Mouse (Mus musculus): ENCODE results near the gene Fv1. TPM values are rescaled to one million over a fixed set of nuclear protein-coding genes. Genes with fewer than 3 reads are reported as not detected.

Gene Fv1
- polyA plus RNA-seq, 1 experiment from 2014 or later: 17.1 TPM

GRCm38 (mm10) chr4:147878537-147878936 lies 9.8 kb downstream of the Fv1 start:
- WGBS: 95% methylated on average over 9 of the region's 9 CpGs

DNA sequence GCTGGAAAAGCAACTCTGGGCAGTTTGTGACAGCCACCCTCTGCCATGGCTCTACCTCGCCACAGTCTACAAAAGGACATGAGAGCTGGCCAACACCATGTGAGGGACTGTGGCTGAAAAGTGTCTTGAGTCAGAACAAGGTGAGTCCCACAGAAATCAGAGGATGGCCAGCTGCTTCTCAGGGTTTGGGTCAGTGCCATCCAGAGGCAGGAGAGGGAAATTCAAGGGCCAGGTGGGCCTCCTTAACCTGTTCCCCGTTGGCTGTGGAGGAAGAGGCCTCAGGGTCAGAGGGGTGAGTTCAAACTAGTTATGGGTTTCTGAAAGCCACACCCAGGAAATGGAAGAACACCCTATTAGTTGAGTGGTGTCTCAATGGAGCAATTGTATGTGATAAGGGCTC lies 10.7 kb downstream of the Fv1 start:
- Histone ChIP-seq H3K9me3 (ENCODE audit: control insufficient read depth, low read length) (no peaks in the 10 kb centered on the region), H3K36me3 (ENCODE audit: control insufficient read depth, insufficient read depth, low read length) (peaks cover 18% of the 10 kb centered on the region), H3K9ac (ENCODE audit: low read length) (no peak overlapping the region), H3K4me3 (ENCODE audit: low read depth, low read length) (no peak overlapping the region), H3K4me2 (ENCODE audit: low read depth, low read length, severe bottlenecking) (no peak overlapping the region), H3K27me3 (ENCODE audit: control insufficient read depth, insufficient read depth, low read length) (no peaks in the 10 kb centered on the region), H3K27ac (ENCODE audit: low read depth, low read length) (no peak overlapping the region), H3K4me1 (replicated peaks; ENCODE audit: control insufficient read depth, insufficient read depth, low read length) (no peaks in the 10 kb centered on the region)
- ATAC-seq (replicated peaks; ENCODE audit: low FRiP score) (peak; percentile 22; the same call in 1 of the 2 replicates), DNase-seq (ENCODE audit: low spot score) (no peak)
- 77% methylated on average over 2 of the region's 2 CpGs for WGBS

More at GRCm38 (mm10) chr4:147878537-147878936, 9.8 kb downstream of the Fv1 start:
- Histone ChIP-seq H3K9me3 (ENCODE audit: control insufficient read depth, low read length) (no peaks in the 10 kb centered on the region), H3K27ac (ENCODE audit: low read depth, low read length) (no peak overlapping the region), H3K4me1 (replicated peaks; ENCODE audit: control insufficient read depth, insufficient read depth, low read length) (no peaks in the 10 kb centered on the region), H3K4me2 (ENCODE audit: low read depth, low read length, severe bottlenecking) (no peak overlapping the region), H3K36me3 (ENCODE audit: control insufficient read depth, insufficient read depth, low read length) (peaks cover 18% of the 10 kb centered on the region), H3K27me3 (ENCODE audit: control insufficient read depth, insufficient read depth, low read length) (no peaks in the 10 kb centered on the region), H3K9ac (ENCODE audit: low read length) (no peak overlapping the region), H3K4me3 (ENCODE audit: low read depth, low read length) (no peak overlapping the region)
- DNase-seq (ENCODE audit: low spot score): no peak
- no peak for ATAC-seq (replicated peaks; ENCODE audit: low FRiP score)

DNA sequence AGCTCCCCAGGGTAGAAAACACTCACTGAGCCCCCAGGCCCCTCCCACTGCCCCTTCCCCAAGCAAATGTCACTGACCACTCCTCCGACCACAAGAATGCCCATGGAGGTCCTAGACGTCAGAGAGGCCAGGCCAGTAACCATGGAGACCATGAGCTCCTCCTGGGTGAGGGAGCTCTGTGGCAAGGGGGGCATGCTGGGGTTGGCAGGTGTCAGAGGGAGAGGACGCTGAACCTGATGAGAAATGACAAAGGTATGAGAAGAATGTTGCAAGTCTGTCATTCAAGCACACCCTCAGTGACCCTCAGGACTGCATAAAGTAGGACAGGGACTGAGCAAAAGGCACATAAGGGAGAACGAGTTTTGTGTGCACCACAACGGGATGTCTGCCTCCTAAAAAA lies 11.1 kb downstream of the Fv1 start:
- DNase-seq (ENCODE audit: low spot score): no peak
- no peaks in the 10 kb centered on the region for H3K27me3 ChIP-seq (ENCODE audit: control insufficient read depth, insufficient read depth, low read length)
- no peak overlapping the region for H3K4me3 ChIP-seq (ENCODE audit: low read depth, low read length)
- H3K27ac ChIP-seq (ENCODE audit: low read depth, low read length): no peak overlapping the region
- WGBS: 71% methylated on average over 5 of the region's 5 CpGs
- peaks cover 18% of the 10 kb centered on the region for H3K36me3 ChIP-seq (ENCODE audit: control insufficient read depth, insufficient read depth, low read length)
- H3K9me3 ChIP-seq (ENCODE audit: control insufficient read depth, low read length): no peaks in the 10 kb centered on the region
- H3K9ac ChIP-seq (ENCODE audit: low read length): no peak overlapping the region
- no peak; the same call in 1 of the 2 replicates for ATAC-seq (replicated peaks; ENCODE audit: low FRiP score)
- no peaks in the 10 kb centered on the region for H3K4me1 ChIP-seq (replicated peaks; ENCODE audit: control insufficient read depth, insufficient read depth, low read length)
- H3K4me2 ChIP-seq (ENCODE audit: low read depth, low read length, severe bottlenecking): no peak overlapping the region

DNA sequence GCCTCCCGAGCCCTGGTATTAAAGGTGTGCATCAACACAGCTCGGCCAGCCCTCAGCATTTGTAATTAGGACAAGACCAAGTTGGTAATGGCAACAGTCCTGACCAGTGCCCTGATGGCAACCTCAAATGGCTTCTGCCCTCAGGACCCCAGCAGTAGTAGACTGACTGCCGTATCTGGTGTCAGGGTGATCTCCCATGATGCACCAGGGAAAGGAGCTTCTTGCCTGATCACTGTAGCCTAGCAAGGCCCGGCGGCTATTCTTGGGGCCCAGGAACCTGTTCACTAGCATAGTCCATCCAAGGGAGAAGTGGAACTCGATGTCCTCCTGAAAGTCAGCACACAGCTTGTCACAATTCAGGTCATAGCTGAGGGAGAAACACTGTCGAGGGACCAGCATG lies 13.0 kb downstream of the Fv1 start:
- Histone ChIP-seq H3K4me2 (ENCODE audit: low read depth, low read length, severe bottlenecking) (no peak overlapping the region), H3K27ac (ENCODE audit: low read depth, low read length) (no peak overlapping the region), H3K27me3 (ENCODE audit: control insufficient read depth, insufficient read depth, low read length) (no peaks in the 10 kb centered on the region), H3K4me1 (replicated peaks; ENCODE audit: control insufficient read depth, insufficient read depth, low read length) (no peaks in the 10 kb centered on the region), H3K9ac (ENCODE audit: low read length) (no peak overlapping the region), H3K9me3 (ENCODE audit: control insufficient read depth, low read length) (no peaks in the 10 kb centered on the region), H3K36me3 (ENCODE audit: control insufficient read depth, insufficient read depth, low read length) (peaks cover 26% of the 10 kb centered on the region), H3K4me3 (ENCODE audit: low read depth, low read length) (no peak overlapping the region)
- 95% methylated on average over 7 of the region's 7 CpGs for WGBS
- ATAC-seq (replicated peaks; ENCODE audit: low FRiP score) (no peak), DNase-seq (ENCODE audit: low spot score) (no peak)

DNA sequence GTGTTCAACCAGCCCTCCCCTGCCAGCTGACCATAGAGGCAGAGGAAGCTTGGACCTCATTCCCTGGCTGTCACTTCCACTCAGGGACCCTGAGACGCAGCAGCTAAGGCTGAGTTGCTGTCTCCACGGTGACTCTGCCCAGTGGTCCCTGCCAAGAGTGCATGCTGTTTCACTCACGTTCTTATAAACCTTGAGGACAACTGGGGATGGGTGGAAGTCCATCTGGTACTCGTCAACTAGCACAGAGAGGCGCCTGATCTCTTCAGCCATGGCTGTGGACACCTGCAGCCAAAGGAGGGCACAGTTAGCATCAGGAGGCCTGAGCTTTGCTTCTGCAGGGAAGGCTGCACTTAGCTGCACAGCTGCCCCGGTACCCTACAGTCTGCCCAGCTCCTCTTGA lies 14.3 kb downstream of the Fv1 start:
- Histone ChIP-seq H3K36me3 (ENCODE audit: control insufficient read depth, insufficient read depth, low read length) (peaks cover 32% of the 10 kb centered on the region), H3K4me1 (replicated peaks; ENCODE audit: control insufficient read depth, insufficient read depth, low read length) (no peaks in the 10 kb centered on the region), H3K27ac (ENCODE audit: low read depth, low read length) (no peak overlapping the region), H3K4me3 (ENCODE audit: low read depth, low read length) (no peak overlapping the region), H3K4me2 (ENCODE audit: low read depth, low read length, severe bottlenecking) (no peak overlapping the region), H3K9me3 (ENCODE audit: control insufficient read depth, low read length) (no peaks in the 10 kb centered on the region), H3K9ac (ENCODE audit: low read length) (no peak overlapping the region), H3K27me3 (ENCODE audit: control insufficient read depth, insufficient read depth, low read length) (no peaks in the 10 kb centered on the region)
- ATAC-seq (replicated peaks; ENCODE audit: low FRiP score) (no peak), DNase-seq (ENCODE audit: low spot score) (no peak)
- 91% methylated on average over 6 of the region's 6 CpGs for WGBS

DNA sequence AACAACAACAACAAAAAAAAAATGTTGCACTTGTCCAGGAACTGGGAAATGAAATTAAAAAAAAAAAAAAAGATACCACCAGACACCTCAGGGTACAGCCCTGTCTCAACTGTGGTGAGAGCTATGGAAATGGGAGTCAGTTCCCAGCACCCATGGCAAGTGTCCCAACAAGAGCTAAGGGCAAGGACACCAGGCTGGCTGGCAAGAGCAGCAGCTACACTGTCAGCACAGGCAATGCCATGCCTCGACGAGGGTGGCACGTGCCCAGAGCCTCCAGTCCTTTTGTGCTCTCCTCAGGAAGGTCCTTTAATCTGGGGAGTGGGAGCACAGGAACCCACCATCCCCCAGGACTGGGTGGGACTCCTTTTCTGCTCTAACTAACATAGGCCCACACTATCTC lies 15.4 kb downstream of the Fv1 start:
- WGBS: 87% methylated on average over 3 of the region's 3 CpGs
- Histone ChIP-seq H3K9ac (ENCODE audit: low read length) (no peak overlapping the region), H3K36me3 (ENCODE audit: control insufficient read depth, insufficient read depth, low read length) (peaks cover 30% of the 10 kb centered on the region), H3K4me2 (ENCODE audit: low read depth, low read length, severe bottlenecking) (no peak overlapping the region), H3K4me3 (ENCODE audit: low read depth, low read length) (no peak overlapping the region), H3K27ac (ENCODE audit: low read depth, low read length) (no peak overlapping the region), H3K9me3 (ENCODE audit: control insufficient read depth, low read length) (no peaks in the 10 kb centered on the region), H3K4me1 (replicated peaks; ENCODE audit: control insufficient read depth, insufficient read depth, low read length) (no peaks in the 10 kb centered on the region), H3K27me3 (ENCODE audit: control insufficient read depth, insufficient read depth, low read length) (no peaks in the 10 kb centered on the region)
- no peak for ATAC-seq (replicated peaks; ENCODE audit: low FRiP score)
- DNase-seq (ENCODE audit: low spot score): no peak

- 93% methylated on average over 12 of the region's 12 CpGs for WGBS
- peaks cover 29% of the 10 kb centered on the region; the same call in 1 of the 2 replicates for H3K36me3 ChIP-seq (ENCODE audit: control insufficient read depth, insufficient read depth, low read length)
- H3K27ac ChIP-seq (ENCODE audit: low read depth, low read length): no peak overlapping the region
- ATAC-seq (replicated peaks; ENCODE audit: low FRiP score): no peak
- no peak for DNase-seq (ENCODE audit: low spot score)
- H3K9ac ChIP-seq (ENCODE audit: low read length): no peak overlapping the region
- no peak overlapping the region for H3K4me3 ChIP-seq (ENCODE audit: low read depth, low read length)
- H3K9me3 ChIP-seq (ENCODE audit: control insufficient read depth, low read length): no peaks in the 10 kb centered on the region
- no peaks in the 10 kb centered on the region for H3K27me3 ChIP-seq (ENCODE audit: control insufficient read depth, insufficient read depth, low read length)
- no peaks in the 10 kb centered on the region for H3K4me1 ChIP-seq (replicated peaks; ENCODE audit: control insufficient read depth, insufficient read depth, low read length)
- H3K4me2 ChIP-seq (ENCODE audit: low read depth, low read length, severe bottlenecking): no peak overlapping the region
Observed at GRCm38 (mm10) chr4:147886158-147886557, 17.4 kb downstream of the Fv1 start.

DNA sequence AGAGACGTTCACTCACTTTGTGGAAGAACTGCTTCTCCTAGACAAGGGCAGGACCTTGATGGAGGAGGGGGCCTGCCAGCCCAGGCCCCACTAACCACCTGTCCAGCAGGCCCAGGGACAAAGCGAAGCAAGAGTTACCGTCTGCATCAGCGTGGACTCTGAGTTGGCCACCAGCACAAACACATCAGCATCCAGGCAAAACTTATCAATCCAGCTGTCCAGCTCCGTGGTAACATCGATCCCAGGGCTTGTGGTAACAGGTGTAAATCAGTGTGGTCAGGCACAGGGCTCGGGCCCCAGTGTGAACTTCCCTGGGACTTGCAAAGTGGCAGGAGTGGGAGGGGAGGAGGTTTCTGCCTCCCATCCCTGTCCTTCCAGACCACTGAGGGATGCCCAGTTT lies 18.5 kb downstream of the Fv1 start:
- H3K36me3 ChIP-seq (ENCODE audit: control insufficient read depth, insufficient read depth, low read length): peaks cover 23% of the 10 kb centered on the region; the same call in 1 of the 2 replicates

GRCm38 (mm10) chr4:147888237-147888636 lies 19.5 kb downstream of the Fv1 start:
- 88% methylated on average over 4 of the region's 4 CpGs for WGBS
- H3K36me3 ChIP-seq (ENCODE audit: control insufficient read depth, insufficient read depth, low read length): peaks cover 15% of the 10 kb centered on the region; the same call in 1 of the 2 replicates
- H3K4me1 ChIP-seq (replicated peaks; ENCODE audit: control insufficient read depth, insufficient read depth, low read length): no peaks in the 10 kb centered on the region
- no peak overlapping the region for H3K27ac ChIP-seq (ENCODE audit: low read depth, low read length)
- no peak overlapping the region for H3K4me3 ChIP-seq (ENCODE audit: low read depth, low read length)
- H3K9ac ChIP-seq (ENCODE audit: low read length): no peak overlapping the region
- H3K27me3 ChIP-seq (ENCODE audit: control insufficient read depth, insufficient read depth, low read length): no peaks in the 10 kb centered on the region
- no peaks in the 10 kb centered on the region for H3K9me3 ChIP-seq (ENCODE audit: control insufficient read depth, low read length)
- ATAC-seq (replicated peaks; ENCODE audit: low FRiP score): no peak
- no peak for DNase-seq (ENCODE audit: low spot score)
- H3K4me2 ChIP-seq (ENCODE audit: low read depth, low read length, severe bottlenecking): no peak overlapping the region

More for the DNA sequence above, 18.5 kb downstream of the Fv1 start:
- no peak overlapping the region for H3K4me3 ChIP-seq (ENCODE audit: low read depth, low read length)
- H3K4me1 ChIP-seq (replicated peaks; ENCODE audit: control insufficient read depth, insufficient read depth, low read length): no peaks in the 10 kb centered on the region
- 94% methylated on average over 7 of the region's 7 CpGs for WGBS
- no peak overlapping the region for H3K4me2 ChIP-seq (ENCODE audit: low read depth, low read length, severe bottlenecking)
- no peak for ATAC-seq (replicated peaks; ENCODE audit: low FRiP score)
- H3K27ac ChIP-seq (ENCODE audit: low read depth, low read length): no peak overlapping the region
- DNase-seq (ENCODE audit: low spot score): no peak
- no peak overlapping the region for H3K9ac ChIP-seq (ENCODE audit: low read length)
- no peaks in the 10 kb centered on the region for H3K9me3 ChIP-seq (ENCODE audit: control insufficient read depth, low read length)
- no peaks in the 10 kb centered on the region for H3K27me3 ChIP-seq (ENCODE audit: control insufficient read depth, insufficient read depth, low read length)

Data from forebrain, embryonic 11.5 days (tissue).